Mouse (Mus musculus): ENCODE data around the gene Mycs. TPM values are rescaled to one million over a fixed set of nuclear protein-coding genes. Genes with fewer than 3 reads are reported as not detected.

Gene Mycs
- not detected for total RNA-seq (2021)
- long read RNA-seq, experiment 1, result 0 reads
- long read RNA-seq, experiment 2, result 0 reads

- no peak for DNase-seq (ENCODE audit: low spot score in 2 of 2)
These were observed at the start of gene Mycs for GRCm38 (mm10) chrX:5469165-5469564. Gene Mycs, minus strand, starts transcription at chrX:5469265.

DNA sequence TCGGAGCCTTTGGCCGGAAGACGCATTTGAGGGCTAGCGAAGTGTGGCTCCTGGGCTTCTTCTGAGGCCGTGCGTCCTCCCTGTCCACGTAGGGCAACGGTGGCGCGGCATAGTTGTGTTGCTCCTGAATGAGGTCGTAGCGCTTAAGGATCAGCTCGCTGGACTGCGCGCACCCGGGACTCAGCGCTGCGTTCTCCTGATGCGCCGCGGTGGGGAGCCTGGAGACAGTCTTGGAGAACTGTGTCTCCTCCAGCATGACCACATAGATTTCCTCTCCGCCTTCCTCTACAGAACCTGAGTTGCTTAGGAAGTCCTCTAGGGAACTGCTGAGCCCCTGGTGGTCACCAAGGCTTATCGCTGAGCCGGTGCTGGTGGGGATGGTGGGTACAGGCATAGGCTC lies 1.0 kb downstream of the Mycs start:
- no peak for DNase-seq (ENCODE audit: low spot score in 2 of 2)

Other genes with a start within 250 kb of the Mycs start
- not detected for gene Btbd35f7, start 199.8 kb upstream of the Mycs start, total RNA-seq (2021)

All from adrenal gland, adult 18-20 months (tissue).